Mouse (Mus musculus) liver, adult 2 months (tissue): ENCODE data around the gene Ptms.

Experiments used
- CTCF ChIP-seq: fragments of 200-500 bp; IDR thresholded peaks from 2 replicates; pipeline ENCODE4 v1.5.1; 2011; ENCODE audit warnings: low read depth, low read length, control low read depth
- POLR2A ChIP-seq: fragments of 200-500 bp; IDR thresholded peaks from 2 replicates; pipeline ENCODE4 v1.6.1; 2011; ENCODE audit warnings: low read length, control low read depth; ENCODE audit not compliant: insufficient read depth; ENCODE audit errors: extremely low read depth

DNA sequence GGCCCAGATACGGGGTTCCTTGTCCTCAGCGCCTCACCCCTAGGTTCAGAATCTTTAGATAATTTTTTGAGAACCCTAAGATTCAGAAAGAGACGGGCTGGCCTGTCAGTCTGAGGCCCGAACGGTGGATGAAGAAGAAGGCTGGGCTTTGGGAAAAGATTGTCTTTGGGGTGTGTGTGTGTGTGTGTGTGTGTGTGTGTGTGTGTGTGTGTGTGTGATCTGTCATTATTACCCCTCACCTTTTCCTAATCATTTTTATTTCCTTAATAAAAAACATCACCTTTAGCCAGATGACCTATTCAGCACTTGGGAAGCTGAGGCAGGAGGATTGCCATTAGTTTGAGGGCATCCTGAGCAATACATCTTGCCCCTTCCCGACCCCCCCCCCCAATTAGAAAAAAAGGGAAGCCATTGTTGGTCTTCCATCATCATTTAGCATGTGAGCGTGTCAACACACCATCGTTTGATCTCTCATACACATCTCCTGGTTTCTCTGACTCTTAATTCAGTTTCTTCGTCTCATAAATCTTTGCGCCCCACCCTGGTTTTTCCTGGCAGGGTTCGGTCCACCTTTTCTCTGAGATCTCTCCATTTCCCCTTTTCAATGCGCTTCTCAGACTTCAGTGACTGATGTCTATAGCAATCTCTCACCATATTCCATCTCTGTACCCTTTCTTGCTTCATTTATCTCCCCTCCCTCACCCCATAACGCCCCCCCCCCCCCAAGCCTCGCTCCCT, 844 bp downstream of the Ptms start:
- TF ChIP-seq CTCF (no peak), POLR2A (no peak)
